Mouse (Mus musculus) spleen, adult 2 months (tissue): Measurements from ENCODE around the gene Cd1d1.

ENCODE experiments used
- CTCF ChIP-seq: fragments of 200-500 bp; IDR thresholded peaks from 2 replicates; pipeline ENCODE4 v1.5.1; 2011; ENCODE audit warnings: mild to moderate bottlenecking, inconsistent platforms; ENCODE audit not compliant: insufficient read depth, insufficient read length, insufficient replicate concordance; ENCODE audit errors: extremely low read depth
- POLR2A ChIP-seq: fragments of 200-500 bp; IDR thresholded peaks from 2 replicates; pipeline ENCODE4 v1.6.1; 2011; ENCODE audit warnings: low read depth, low read length, inconsistent platforms

GRCm38 (mm10) chr3:86950652-86951051, 48.6 kb downstream of the Cd1d1 start:
- no peak for TF ChIP-seq CTCF
- TF ChIP-seq POLR2A = no peak
